Mouse (Mus musculus) spleen, postnatal 36 days (tissue): ENCODE results near the gene Gm49342.
"Not testable (repeated sequence)": the region's sequence is repeated elsewhere in the genome, so short reads cannot be mapped to it uniquely, and the experiment has no call there.

Experiments used
- DNase-seq, 2 experiments: peaks; one replicate each; pipeline ENCODE4 v3.0.0; 2022; ENCODE audit warnings: low spot score in 2 of 2, mixed read lengths in 1 of 2

Gm49342 gene

DNA sequence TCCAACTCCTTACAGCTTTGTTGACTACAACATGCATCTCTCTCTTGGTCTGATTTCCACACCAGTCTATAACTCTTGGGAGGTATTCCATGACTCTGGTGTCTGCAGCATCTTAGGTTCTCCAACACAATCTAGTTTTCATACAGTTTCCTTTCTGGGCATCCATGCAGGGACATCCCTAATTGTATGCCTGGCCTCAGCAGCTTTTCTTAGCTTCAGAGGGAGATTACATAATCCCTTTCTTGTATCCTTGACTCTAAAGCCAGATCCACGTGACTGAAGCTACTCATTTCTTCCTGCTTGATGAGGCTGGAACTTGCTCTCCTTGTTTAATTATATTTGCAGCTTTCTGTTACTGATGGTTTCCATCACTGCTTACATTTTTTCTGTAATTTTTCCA, 7.7 kb upstream of the Gm49342 start:
- DNase-seq = no peak

DNA sequence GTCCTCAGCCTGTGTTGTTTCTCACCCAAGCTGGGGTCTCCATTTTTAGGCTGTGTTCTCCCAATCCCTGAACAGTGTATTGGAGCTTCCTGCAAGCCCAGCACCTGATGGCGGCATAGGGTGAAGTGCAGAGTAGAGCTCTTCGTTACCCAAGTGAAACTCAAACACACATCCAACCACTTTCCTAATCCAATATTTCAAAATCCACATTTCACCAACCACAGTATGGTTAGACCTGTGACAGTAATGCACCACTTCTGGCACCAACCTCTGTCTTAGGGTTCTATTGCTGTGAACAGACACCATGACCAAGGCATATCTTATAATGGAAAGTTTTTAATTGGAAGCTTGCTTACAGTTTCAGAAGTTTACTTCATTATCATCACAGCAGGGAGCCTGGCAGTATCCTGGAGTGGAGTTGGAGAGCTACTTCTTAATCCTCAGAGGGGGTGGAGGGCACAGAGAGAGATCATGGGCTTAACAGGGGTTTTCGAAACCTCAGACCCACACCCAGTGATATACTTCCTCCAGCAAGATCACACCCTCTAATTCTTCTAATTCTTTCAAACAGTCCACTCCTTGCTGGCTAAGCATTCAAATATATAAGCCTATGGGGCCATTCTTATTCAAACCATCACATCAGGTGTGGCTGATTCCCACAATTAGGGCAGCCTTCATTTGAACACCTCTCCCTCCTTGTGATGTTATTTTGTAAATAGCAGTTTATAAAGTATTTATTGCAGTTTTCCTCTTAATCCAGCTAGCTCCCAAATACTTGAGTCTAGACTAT, 6.0 kb upstream of the Gm49342 start:
- no peak for DNase-seq

DNA sequence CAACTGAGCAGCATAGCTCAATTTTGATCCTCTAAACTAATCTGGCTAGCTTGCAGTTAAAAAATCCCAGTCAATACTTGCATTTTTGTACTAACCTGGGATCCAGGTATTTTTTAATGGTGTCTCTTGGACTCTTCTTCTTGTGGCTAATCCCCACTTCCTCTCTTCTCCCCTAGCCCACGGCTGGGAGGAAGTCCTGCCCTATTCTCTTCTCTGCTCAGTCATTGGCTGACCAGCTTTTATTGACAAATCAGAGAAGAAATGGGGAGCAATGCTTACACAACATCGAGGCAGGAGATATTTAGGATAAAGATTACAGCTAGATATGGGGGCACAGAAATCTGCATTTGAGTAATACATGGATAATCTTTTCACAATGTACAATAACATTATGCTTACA, 5.4 kb upstream of the Gm49342 start:
- DNase-seq = peak in 1 of 2 experiments; percentile 43

DNA sequence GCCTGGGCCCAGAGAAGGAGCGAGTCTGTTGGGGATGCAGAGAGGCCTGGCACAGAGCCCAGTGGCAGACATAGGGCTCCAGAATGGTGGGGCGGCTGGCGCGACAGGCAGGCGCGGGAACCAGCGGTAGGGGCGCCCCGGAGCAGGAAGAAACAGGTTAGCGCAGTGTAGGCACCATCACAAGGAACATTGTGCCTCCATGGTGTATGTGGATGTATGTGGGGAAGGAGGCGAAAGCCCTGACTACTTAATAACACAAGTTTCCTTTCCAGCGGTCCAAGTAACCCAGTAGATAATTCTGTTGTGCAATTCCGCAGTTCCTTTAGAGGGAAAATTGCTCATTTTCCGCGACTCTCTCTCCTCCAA, 334 bp downstream of the Gm49342 start:
- DNase-seq = not testable (repeated sequence)

DNA sequence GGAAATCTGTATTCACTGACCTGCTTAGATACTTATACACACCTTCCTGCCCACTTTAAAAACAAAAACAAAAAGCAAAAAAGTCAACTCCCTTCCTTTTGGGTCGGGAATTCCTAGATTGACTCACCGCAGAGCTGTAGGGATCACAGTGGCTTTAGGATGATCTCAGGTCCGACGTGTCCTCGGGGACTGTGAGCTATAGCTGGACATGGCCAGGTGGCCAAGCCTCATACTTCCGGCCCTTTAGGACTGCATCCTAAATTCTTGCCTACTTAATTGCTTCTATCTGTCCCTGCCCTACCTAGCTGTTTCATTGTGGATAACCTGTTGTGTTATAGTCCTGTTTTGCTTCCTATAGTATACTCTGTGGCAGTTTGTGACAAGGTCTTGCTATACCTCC, 764 bp downstream of the Gm49342 start:
- DNase-seq = not testable (repeated sequence)

DNA sequence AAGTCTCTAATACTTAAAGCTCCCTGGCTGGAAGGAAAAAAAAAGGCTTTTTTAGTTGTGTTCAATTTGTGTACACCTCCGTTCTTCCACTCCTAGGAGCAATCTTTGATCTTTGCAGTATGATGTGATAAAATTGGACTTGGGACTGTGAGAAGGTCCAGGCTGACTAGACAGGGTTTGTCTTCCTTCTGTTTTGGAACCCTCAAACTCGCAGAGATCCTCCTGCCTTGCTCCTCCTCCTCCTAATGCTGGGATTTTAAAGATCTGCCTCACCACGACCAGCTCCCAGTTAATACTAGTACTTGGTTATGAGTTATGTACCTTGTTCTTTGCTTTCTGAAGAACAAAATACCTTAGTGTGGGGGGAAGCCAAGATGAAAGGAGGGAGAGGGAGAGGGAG, 1.2 kb downstream of the Gm49342 start:
- not testable (repeated sequence) for DNase-seq

DNA sequence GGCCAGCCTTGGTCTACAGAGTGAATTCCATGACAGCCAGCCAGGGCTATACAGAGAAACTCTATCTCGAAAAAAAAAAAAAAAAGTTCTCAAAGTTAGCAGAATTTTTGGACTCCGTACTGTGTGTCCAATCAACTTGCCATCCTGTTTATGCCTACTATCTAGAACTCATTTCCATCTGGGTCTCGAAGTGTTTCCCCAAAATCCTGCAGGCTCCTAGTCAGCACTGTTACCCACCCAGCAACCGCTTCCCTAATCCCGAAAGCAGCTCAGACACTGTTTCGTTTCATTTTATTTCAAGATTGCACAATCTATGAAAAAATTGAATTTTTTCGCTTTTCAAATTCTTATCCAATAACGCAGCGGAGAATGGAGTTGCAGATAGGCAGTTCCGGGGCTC, 11.2 kb downstream of the Gm49342 start:
- no peak for DNase-seq

DNA sequence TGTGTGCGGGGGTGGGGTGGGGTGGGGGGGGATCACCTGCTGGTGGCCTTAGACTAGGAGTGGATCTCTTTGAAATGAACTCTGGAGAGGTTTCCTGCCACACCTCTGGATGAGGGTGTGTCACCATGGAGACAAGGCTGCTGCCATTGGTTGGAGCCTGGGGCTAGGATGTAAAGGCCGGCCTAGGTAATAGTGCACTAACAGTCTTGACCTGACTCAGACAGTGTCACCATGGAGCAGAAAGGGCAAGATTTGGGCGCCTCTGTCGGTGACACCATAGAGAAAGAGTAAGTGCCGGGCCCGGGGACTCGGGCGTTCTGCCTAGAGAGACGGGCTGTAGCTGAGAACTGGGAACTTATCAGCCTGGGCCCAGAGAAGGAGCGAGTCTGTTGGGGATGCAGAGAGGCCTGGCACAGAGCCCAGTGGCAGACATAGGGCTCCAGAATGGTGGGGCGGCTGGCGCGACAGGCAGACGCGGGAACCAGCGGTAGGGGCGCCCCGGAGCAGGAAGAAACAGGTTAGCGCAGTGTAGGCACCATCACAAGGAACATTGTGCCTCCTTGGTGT, 11.7 kb downstream of the Gm49342 start, which contains the start of gene Pnp2:
Gene Pnp2, plus strand, starts transcription at position 51 of the 567 bp plus-strand sequence.
- DNase-seq = peak; percentile 64 to 76

DNA sequence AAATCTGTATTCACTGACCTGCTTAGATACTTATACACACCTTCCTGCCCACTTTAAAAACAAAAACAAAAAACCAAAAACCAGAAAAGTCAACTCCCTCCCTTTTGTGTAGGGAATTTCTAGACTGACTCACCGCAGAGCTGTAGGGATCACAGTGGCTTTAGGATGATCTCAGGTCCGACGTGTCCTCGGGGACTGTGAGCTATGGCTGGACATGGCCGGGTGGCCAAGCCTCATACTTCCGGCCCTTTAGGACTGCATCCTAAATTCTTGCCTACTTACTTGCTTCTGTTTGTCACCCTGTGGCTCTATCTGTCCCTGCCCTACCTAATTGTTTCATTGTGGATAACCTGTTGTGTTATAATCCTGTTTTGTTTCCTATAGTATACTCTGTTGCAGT, 12.4 kb downstream of the Gm49342 start:
- not testable (repeated sequence) for DNase-seq

DNA sequence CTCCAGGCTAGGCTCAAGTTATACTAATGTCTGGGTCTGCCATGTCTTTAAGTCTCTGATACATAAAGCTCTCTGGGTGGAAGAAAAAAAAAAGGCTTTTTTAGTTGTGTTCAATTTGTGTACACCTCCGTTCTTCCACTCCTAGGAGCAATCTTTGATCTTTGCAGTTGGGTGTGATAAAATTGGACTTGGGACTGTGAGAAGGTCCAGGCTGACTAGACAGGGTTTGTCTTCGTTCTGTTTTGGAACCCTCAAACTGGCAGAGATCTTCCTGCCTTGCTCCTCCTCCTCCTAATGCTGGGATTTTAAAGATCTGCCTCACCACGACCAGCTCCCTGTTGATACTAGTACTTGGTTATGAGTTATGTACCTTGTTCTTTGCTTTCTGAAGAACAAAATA, 12.8 kb downstream of the Gm49342 start:
- DNase-seq = not testable (repeated sequence)

DNA sequence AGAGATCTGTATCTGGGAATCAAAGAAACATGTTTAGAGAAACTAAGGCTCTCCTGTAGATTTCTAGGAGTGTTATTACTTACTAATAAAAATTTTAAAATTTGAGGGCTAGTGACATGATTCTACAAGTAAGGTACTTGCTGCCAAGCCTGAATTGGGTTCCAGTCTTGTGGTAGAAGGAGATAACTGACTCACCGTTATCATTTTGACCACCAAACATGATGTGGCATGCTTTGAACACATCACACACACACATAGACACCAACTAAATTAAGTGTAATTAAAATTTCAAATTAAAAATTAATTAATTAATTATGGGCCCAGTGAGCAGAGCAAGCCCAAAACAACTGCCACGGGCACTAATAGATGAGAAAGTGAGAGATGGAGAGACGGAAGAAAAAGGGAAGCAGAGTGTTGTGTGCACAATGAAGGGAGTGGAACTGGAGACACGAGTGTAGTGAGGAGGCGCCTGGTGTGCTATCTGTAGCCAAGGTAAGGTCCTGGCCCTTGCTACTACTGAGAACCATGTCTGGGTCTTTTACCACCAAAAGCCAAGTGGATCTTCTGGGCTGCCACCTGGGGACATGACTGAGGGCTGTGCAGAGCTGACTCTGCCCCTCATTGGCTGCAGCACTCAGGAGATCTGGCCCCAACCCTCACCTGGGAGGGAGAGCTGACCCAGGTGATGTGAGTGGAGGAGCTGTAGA, 14.1 kb downstream of the Gm49342 start:
- DNase-seq = not testable (repeated sequence)

DNA sequence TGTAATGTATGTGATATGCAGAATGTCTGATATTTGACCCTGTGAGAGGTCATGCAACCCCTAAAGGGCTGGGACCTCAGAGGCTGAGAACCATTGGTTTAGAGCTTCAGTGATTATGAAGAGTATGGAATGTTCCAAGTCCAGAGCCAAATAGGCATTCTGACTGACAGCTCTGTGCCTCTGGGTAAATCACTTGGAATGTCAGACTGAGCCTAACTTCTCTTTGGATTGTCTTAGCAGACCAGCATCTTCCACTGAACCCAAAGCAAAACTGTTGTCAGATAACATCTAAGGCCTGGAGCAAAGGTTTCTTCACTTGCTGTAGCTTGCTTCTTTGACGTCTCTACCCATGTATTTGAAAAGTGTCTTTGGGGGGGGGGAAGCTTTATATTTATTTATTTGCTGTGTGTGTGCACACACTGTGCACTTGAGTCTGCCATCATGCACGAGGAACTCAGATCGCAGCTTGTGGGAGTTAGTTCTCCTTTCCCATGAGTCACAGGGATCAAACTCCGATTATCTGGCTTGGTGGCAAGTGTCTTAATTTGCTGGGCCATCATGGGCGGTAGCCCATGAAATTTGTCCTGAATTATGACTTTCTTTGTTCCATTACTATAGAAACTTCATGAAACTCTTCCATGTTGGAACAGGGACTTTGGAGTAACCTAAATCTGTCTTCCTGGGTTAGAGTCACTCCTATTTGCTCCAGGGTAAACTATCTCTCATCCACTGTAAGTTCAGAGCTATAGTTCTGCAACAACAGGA, 24.1 kb downstream of the Gm49342 start:
- DNase-seq = no peak

DNA sequence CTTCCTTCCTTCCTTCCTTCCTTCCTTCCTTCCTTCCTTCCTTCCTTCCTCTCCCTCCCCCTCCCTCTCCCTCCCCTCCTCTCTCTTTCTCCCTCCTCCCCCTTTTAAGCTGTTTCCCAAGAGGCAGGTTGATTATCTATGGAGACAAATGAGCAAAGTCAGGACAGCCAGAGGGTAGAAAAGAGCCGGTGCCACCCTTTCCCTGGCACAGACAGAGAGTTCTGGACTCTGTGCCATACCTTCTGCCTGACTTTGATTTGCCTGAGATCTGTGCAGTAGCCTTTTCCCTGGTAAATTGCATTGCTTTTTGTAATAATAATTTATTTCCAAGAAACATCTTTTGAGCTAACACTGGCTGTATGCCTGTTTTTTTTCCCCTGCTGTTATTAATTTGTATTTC, 24.7 kb downstream of the Gm49342 start:
- no peak for DNase-seq

DNA sequence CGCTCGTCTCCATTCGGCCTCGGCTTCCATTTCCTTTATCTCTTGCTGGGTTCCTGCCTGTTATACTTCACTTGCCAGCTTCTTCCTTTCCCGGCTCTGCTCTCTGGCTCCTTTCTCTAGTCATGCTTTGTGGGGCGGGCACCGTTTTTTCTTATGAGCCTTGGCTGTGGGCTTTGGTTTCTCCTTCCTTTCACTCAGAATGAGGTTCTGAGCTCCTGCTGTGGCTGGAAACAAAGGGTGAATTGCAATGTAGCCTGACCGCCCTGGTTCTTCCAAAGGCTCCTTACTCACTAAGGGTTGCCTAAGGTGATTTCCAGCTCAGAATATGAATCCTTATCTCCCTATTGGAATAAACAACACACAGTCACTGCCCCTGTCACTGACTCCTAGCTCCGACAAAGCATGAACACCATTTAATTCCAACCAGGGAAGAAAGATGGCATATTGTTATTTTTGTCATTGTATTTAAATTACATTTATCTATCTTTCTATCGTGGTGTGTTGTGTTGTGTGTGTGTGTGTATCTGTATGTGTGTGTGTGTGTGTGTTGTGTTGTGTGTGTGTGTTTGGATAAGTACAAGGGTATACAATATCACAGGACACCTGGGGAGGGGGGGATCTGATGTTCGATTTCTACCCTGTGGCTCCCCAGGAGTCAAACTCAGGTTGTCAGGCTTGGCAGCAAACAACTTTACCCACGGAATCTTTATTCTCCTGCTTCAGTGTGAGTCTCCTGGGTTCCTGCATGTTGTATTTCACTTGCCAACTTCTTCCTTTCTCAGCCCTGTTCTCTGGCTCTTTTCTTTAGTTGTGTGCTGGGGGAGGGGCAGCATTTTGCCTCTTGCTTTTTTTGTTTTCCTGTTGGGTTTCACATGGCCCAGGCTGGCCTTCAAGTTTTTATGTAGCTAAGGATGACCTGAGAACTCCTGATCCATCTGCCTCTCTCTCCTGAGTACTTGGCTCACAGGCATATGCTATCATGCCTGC, 25.5 kb downstream of the Gm49342 start:
- no peak for DNase-seq

DNA sequence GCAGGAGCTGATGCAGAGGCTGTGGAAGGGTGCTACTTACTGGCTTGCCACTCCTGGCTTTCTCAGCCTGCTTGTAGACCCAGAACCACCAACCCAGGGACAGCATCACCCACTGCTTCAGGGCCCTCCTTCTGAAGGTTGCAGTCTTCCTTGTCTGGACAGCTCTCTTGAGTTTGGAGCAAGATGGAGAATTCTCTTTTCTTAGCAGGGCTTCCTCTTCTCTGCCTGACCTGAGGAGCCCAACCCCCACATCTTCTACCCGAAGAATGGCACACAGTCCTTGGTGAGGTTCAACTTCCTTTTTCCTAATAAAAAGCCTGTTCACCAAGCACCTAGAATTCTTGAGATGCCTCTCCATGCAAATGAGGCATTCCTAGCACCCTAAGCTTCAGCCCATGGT, 26.5 kb downstream of the Gm49342 start:
- no peak for DNase-seq

DNA sequence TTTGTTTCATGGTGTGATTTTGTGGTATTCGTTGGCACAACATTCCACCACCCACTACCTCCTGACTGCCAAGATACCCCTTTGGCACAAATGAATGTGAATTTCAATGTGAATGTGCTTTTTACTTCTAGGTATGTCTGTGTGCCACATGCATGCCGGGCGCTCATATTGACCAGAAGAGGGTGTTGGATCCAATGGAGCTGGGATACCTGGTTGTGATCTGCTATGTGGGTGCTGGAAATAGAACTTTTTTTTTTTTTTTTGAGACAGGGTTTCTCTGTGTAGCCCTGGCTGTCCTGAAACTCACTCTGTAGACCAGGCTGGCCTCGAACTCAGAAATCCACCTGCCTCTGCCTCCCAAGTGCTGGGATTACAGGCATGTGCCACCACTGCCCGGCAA, 28.7 kb downstream of the Gm49342 start:
- DNase-seq = not testable (repeated sequence)

DNA sequence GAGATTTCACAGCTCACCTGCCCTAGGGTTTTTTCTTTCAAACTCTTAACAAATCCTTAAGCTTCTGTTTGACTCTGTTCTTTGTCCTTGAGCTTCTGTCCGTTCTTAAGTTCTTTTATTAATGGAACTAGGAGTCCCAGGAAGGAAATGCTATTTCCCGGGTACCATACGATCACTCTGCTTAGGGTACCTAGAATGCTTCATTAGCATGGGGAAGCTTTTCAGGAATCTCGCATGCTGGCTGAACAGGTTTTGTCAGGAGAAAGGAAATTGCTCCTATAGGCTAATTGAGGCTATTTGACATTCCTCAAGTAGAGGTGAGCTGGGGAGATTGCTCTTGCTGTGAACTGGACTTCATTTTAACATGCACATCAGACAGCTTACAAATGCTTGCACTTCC, 29.4 kb downstream of the Gm49342 start:
- no peak for DNase-seq

DNA sequence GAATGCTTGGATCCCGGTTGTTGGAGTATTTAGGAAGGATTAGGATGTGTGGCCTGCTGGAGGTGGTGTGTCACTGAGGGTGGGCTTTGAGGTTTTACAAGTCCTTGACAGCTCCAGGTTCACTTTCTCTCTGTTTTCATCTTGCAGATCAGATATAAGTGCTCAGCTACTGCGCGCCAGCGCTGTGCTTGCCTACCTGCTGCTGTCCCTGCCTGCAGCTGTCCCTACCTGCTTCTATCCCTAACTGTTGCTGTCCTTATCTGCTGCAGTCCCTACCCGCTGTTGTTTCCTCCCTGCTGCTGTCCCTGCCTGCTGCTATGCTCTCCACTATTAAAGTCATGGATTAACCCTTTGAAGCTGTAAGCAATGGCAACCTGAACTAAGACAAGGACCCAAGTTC, 30.7 kb downstream of the Gm49342 start:
- no peak for DNase-seq

DNA sequence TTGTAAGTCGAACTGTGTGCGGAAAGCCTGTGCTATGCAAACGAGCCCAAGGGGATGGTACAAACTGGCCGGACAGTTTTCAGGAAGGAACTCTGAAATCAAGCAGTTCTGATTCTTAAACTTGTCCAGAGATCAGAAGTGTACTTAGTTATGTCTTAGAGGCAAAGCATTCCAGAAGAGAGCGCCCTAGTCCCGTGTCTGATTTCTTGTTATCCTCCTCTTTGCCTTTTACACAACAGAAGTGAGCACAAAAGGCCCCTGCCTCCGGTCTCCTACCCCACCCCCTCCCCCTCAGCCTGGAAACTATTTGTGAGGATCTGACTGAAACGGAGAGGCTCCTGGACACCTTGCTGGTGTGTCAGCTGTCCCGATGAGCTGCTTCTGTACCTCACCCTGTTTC, 32.4 kb downstream of the Gm49342 start:
- peak; percentile 40 to 58 for DNase-seq

DNA sequence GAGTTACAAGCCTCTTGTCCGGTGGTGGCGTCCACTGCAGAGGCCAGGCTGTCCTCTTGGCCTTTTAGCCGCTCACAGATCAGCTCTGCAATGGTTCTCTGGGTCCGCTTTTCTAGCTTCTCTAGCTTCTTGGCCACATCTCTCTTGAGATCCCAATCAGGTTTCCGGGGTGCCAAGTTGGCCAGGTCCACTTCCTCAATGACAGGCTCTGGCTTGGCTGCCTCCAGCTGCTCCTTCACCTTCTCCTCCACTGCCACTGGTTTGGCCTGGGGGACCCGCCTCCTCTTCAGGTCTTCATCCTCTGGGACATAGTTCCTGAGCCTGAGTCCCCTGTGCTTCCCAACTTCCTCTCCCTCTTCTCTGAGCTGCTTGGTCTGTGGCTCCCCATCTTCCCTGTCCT, 34.1 kb downstream of the Gm49342 start:
- DNase-seq = not testable (repeated sequence)

DNA sequence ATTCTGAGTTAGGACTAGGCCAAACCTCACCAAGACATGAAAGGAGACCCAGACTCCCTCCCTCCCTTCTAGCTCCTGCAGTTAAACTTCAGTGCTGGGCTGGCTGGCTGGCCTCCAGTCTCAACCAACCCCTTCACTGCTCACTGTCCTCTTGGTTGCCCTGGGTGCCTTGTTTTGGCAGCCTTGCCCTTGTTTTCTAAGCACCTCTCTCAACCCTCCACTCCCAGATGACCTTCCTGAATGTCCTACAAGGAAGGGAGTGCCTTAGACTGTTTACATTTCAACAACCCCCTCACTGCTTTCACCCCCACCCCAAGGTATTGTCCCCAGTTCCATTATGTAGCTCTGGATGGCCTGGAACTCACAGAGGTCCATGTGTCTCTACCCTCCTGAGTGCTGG, 35.3 kb downstream of the Gm49342 start:
- DNase-seq = no peak
